Mouse (Mus musculus) heart, postnatal 25 days (tissue): ENCODE measurements around the gene Ipcef1. TPM values are rescaled to one million over a fixed set of nuclear protein-coding genes. Genes with fewer than 3 reads are reported as not detected.
"Not testable (repeated sequence)": the region's sequence is repeated elsewhere in the genome, so short reads cannot be mapped to it uniquely, and the experiment has no call there.

Source experiments
- DNase-seq: peaks from one replicate; pipeline ENCODE4 v3.0.0; 2022; ENCODE audit warnings: low spot score
- intact Hi-C: fragments of 180-260 bp; cut with DNase I; formaldehyde crosslinking; loops from one replicate; pipeline ENCODE4 v1.15.1; 2025
- total RNA-seq, 2 experiments: library from RNA; stranded (reverse); gene quantifications; 2 replicates each; pipeline ENCODE4 v1.2.3; 2021

Ipcef1 gene
- total RNA-seq, 2 experiments from 2014 or later = 0.31 to 0.34 TPM

DNA sequence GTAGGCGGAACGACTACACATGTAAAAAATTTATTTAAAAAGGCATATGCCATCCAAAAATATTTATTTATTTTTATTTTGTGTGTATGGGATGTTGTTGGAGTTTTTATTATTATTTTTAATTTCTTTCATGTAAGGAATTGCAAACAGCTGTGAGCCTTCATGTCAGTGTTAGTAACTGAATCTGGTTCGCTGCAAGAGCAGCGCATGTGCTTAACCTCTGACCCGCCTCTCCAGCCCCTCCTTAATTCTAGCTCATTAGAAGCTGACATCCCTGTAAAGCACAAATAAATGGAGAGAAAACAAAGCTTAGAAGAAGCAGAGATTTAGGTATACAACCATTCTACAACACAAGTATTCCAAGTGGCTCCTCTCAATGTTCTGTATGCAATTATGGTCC, 8.4 kb downstream of the Ipcef1 start:
- intact Hi-C loops = no loop called here
- DNase-seq = no peak

DNA sequence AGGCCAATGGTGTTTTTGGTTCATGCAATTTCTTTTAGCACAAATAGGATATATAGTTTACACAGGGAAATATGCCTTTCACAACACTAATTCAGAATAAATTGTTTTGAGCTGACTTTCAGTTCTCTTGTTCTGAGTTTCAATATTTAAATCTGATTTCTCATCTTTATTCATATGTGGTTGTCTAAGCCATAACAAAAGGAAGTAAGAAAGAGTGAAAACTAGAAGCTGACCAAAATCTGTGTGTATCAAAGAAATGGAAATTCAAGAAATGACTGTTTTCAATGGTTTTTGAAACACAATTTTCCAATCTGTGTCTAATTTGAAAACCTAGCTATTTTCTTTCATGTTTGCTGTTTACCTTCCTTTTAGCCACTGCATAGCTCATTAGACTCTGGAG, 11.2 kb downstream of the Ipcef1 start:
- intact Hi-C loops = no loop called here
- DNase-seq = no peak

GRCm38 (mm10) chr10:7037194-7037593, 15.1 kb downstream of the Ipcef1 start:
- intact Hi-C loops = no loop called here
- no peak for DNase-seq

- intact Hi-C loops = no loop called here
These were observed 16.7 kb downstream of the Ipcef1 start for GRCm38 (mm10) chr10:7035547-7035946.

DNA sequence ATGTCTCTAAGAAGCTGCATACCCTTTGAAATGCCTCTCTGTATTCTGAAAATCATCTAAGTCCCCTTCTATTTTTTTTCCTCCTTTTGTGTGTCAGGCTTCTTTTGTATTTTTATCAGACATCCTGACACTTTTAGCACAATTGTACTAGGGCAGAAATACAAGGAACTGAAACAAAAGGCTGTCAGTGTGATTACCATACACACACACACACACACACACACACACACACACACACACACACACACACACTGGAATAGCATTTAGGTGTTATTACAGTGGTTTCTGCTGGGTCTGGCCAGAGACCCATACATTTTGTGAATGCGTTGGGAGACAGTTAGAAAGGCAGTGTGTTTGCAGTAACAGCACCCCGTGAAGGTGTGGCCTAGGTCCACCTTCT, 18.8 kb downstream of the Ipcef1 start:
- intact Hi-C loops = no loop called here
- no peak for DNase-seq

More at GRCm38 (mm10) chr10:7035547-7035946, 16.7 kb downstream of the Ipcef1 start:
- DNase-seq = no peak

DNA sequence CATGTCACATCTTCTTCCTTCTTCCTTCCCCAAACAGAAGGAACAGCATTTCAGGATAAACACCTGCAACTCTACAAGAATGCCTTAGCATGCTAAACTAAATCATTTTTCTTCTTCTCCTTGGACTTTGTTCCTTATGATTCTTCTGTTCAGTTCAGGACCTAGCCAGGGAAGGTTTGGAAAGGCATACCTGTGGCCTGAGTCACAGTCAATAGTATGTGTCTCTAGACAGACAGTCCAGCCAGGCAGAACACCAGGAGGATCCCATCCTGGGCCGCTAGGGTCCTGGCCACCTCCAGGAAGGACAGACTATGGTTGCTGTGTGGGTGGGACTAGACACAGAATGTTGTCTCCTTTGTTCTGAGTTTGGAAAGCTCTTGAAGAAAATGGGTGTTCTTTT, 27.2 kb downstream of the Ipcef1 start:
- intact Hi-C loops = no loop called here
- DNase-seq = no peak

GRCm38 (mm10) chr10:7020551-7020950, 31.7 kb downstream of the Ipcef1 start:
- intact Hi-C loops = no loop called here
- no peak for DNase-seq

- no peak for DNase-seq
- intact Hi-C loops = no loop called here
These were observed 32.4 kb downstream of the Ipcef1 start for GRCm38 (mm10) chr10:7019781-7020386.

GRCm38 (mm10) chr10:7015199-7015598, 37.1 kb downstream of the Ipcef1 start:
- intact Hi-C loops = no loop called here
- no peak for DNase-seq

DNA sequence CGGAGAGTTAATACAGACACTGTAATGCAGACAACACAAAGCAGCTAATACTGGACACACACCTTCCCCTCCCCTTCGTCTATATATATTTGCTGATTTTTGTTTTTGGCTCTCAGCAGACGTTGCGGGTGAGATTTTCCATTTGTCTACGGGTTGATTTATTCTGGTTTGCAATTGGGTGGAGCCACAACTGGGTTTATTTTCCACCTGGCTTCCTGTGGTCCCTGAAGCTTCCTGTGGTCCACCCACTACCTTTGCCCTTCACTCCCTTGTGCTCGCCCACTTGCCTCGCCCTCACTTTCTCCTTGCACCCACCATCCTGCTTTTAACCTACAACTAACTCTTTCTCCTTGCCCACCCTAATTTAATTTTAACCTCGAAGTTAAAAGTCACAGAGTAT, 41.7 kb downstream of the Ipcef1 start:
- intact Hi-C loops = no loop called here
- no peak for DNase-seq

GRCm38 (mm10) chr10:7004980-7005538, 47.2 kb downstream of the Ipcef1 start:
- DNase-seq = no peak
- intact Hi-C loops = no loop called here

DNA sequence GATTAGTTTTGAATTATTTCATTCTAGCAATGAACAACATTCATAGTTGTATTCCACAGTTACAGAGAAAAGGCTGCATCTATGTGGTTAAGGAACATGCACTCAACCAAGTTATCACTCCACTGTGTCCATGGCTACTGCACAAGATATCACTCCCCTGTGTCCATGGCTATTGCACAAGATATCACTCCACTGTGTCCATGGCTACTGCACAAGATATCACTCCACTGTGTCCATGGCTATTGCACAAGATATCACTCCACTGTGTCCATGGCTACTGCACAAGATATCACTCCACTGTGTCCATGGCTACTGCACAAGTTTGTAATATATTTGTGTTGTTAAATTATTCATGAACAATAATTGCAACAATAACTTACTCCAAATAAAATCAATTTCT, 48.4 kb downstream of the Ipcef1 start:
- intact Hi-C loops, DNase-seq: not testable (repeated sequence)

GRCm38 (mm10) chr10:6999355-6999754, 52.9 kb downstream of the Ipcef1 start:
- DNase-seq = no peak
- intact Hi-C loops = no loop called here

- DNase-seq = no peak
- intact Hi-C loops = no loop called here
These were observed 53.6 kb downstream of the Ipcef1 start for GRCm38 (mm10) chr10:6998576-6999250.

- no peak for DNase-seq
These were observed 55.4 kb downstream of the Ipcef1 start for GRCm38 (mm10) chr10:6996895-6997294.

DNA sequence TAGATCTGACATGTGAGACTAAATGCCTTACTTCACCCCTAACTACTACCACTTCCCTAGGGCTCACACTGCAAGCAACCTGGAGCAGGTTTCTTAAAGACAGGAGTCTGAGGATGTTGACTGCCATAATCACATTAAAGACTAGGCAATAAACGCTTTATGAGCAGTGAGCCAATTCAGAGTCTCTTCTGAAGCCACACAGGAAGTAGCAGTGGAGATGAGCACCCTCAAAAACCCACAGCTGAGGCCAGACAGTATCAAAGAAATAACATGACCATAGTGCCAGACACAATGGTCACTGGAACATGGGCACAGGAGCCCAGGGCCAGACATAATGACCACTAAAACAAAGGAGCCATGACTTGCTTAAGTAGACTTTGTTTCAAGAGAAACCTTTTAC, 63.7 kb downstream of the Ipcef1 start:
- no peak for DNase-seq
- intact Hi-C loops = no loop called here

More at GRCm38 (mm10) chr10:6996895-6997294, 55.4 kb downstream of the Ipcef1 start:
- intact Hi-C loops = no loop called here

GRCm38 (mm10) chr10:6987399-6988098, 64.7 kb downstream of the Ipcef1 start:
- intact Hi-C loops = no loop called here
- no peak for DNase-seq

- intact Hi-C loops = no loop called here
- DNase-seq = no peak
These were observed 66.0 kb downstream of the Ipcef1 start for GRCm38 (mm10) chr10:6986246-6986645.

- intact Hi-C loops = no loop called here
These were observed 68.8 kb downstream of the Ipcef1 start for GRCm38 (mm10) chr10:6983431-6983830.

GRCm38 (mm10) chr10:6982751-6983151, 69.5 kb downstream of the Ipcef1 start:
- no peak for DNase-seq
- intact Hi-C loops = no loop called here

More at GRCm38 (mm10) chr10:6983431-6983830, 68.8 kb downstream of the Ipcef1 start:
- no peak for DNase-seq

GRCm38 (mm10) chr10:6980236-6980635, 72.0 kb downstream of the Ipcef1 start:
- DNase-seq = no peak
- intact Hi-C loops = no loop called here
